Mouse (Mus musculus): ENCODE data around the gene Slc22a18.

Gene Slc22a18

DNA sequence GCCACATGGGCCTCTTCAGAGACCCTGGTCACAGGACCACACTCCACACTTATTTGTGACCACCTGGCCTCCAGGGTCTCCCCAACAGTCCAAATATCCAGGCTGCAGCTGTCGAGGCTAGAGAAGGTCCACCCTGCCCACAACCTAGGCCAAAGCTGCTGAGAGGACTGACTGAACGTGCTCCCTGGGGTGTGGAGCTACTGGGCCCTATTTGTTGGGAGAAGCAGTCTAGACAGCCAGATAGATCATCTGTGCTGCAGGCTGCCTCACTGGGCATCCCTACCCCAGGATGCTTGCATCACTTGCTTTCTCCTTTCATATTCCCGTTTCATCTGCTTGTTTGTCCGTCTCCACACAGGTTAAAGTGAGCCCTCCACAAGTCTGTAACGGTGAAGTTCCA lies 11.0 kb upstream of the Slc22a18 start:
- in situ Hi-C loops (cut with MboI, MseI) = no loop called here

DNA sequence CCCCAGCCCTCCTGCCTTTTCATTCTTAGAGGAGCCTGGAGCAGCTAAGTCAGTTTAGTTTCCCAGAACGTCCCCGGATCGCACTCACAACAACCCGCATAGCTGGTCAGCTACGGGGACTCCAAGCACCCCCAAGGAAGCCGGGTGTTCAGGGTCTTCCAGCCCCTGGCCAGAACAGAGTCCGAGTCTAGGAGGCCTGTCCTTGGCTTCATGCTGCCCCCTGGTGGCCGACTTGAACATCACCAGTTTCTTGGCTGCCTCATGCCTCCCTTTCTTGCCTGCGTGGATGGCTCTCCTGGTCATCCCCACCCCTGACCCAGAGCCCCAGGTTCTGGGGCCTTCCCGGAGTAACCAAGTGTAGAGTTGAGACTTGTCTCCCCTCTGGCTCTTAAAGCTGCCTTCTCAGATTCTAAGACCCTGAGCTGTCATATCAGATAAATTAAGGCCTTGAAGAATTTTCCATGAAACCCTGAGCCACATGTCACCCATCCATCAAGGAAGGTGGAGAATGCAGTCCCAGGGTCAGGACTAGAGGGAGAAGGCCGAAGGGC lies 9.6 kb upstream of the Slc22a18 start:
- in situ Hi-C loops (cut with MboI, MseI) = no loop called here

DNA sequence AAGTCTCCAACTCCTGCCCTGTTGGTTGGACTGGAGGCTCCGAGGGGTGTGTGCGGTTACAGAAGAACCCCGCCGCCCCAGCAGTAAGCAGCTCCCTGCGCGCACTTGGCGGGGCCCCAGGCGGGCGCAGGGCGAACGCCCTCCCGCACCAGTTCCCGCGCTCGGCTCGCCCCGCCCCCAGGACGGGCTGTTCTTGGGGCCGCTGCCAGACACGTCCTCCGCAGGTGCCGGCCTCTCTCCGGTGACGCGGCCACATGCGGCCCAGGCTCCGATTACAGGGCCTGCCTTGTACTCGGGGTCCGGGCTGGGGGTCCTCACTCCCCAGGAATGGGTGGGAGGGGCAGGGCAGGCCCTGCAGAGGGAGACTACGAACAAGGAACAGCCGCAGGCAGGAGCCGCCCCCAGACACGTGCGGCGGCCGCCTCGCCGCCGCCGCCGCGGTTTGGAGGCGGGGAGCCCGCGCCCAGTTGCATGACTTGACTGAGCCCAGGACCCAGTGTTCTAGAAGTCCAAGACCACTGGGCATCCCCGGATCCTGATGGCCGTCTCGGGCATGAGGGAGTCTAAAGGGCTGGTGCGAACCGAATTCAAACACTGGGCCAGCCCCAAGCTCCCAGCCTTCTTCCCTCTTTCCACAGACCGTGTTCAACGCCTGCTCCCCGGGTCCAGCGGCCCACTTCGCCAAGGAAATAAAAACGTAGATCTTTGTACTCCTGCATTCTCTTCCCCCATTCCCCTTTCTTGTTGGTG lies 8.6 kb upstream of the Slc22a18 start:
- in situ Hi-C loops (cut with MboI, MseI) = loop anchor here (5.0 kb wide), 1 partner anchor 313 kb away; no protein-coding TSS in a partner anchor

DNA sequence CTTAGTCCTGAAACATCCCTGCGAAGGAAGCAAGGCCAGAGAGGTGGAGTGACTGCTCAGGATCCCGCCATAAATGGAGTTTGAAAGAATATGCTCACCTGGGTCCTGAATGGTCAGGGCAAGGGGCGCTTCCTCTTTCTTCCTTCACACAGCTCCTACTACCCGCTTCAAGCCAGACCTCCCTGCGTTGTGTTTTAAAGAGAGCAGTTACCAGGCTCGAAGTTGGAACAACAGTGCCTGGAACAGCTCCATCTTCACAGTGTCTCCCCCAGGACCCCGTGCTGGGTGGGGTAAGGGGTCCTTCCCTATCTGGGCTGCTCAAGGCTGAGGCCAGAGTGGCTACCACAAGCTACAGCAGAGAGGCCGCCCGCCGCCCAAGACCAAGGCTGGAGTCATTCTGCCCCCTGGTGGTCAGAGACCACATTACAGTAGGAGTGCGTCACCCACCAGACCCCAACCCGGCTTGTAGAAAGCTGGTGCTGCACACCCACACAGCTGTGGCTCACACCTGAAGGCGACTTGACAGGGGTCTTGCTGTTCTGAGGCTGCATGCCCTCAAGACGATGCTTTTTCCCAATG lies 7.3 kb upstream of the Slc22a18 start:
- in situ Hi-C loops (cut with MboI, MseI) = loop anchor here (5.0 kb wide), 1 partner anchor 314 kb away; no protein-coding TSS in a partner anchor

DNA sequence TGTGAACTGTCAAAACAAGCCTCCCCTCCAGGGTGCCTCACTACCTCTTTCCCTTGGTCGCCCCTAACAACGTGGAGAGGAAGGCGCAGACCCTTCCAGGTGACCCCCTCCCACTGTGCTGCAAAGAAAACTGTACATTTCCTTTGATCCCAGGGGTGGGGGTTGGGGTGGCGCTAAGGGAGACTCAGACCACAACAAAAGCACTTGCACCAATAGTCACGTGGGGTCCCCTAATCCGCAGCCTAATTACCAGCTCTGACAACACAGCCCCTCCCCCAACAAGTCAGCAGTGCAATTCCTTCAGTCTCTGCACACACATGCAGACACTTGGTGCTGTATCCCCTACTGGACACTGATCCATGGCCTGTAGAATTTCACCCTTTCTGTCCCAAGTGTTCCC lies 5.8 kb upstream of the Slc22a18 start:
- in situ Hi-C loops (cut with MboI, MseI) = loop anchor here (5.0 kb wide), 1 partner anchor 315 kb away; no protein-coding TSS in a partner anchor

DNA sequence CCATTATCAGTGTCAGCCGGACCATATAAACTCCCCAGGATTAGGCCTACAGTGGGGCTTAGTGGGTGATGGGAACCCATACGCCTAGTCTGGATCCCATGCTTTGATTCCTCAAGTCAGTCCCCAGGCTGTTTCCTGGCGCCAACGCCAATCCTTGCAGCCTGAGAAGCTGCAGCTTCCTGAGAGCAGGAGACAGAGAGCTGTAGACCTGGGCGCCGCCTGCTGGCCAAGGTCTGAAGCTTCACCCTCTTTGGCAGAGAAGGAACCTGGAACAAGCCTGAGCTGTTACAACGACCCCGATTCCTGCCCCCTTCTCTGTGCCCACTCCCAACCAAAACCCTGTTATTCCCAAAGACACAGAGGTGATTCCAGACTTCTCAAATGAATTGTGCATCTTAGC lies 3.6 kb upstream of the Slc22a18 start:
- in situ Hi-C loops (cut with MboI, MseI) = loop anchor here (5.0 kb wide), 1 partner anchor 318 kb away; no protein-coding TSS in a partner anchor

DNA sequence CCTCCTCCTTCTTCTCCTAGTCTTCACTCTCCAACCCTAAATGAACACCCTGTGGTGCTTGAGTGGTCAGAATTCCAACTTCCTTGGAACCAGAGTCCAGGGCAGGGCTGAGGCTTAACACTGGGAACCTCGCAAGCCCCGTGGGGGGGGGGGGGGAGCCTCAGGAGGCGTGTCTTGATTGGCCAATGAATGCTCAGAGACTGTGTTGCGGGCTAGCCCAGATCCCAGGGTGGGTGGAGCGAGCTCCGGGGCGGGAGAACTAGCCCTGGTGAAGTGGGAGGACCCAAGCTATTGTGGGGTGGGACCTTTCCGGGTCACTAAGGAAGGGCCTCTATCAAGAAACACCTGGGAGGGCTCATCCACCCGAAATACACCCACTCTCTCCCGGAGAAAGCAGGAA lies 1.3 kb downstream of the Slc22a18 start:
- in situ Hi-C loops (cut with MboI, MseI) = no loop called here

DNA sequence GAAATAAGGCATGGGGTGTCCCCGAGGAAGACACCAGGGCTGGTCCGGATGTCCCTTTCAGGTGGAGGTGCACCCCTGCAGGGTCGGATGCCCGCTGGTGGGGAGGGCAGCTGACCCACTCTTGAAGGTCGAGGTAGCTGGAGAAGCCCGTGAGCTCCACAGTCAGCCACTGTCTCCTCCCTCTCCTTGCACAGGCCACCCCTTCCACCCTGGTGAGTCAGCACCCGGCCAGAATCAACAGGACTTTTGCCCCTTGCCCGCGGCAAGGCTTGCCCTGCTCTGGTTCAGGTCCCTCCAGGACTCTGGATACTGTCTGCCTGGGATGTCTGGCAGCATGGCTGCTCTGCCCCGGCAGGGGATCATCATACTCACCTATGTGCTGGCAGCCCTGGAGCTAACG lies 2.3 kb downstream of the Slc22a18 start:
- in situ Hi-C loops (cut with MboI, MseI) = no loop called here

DNA sequence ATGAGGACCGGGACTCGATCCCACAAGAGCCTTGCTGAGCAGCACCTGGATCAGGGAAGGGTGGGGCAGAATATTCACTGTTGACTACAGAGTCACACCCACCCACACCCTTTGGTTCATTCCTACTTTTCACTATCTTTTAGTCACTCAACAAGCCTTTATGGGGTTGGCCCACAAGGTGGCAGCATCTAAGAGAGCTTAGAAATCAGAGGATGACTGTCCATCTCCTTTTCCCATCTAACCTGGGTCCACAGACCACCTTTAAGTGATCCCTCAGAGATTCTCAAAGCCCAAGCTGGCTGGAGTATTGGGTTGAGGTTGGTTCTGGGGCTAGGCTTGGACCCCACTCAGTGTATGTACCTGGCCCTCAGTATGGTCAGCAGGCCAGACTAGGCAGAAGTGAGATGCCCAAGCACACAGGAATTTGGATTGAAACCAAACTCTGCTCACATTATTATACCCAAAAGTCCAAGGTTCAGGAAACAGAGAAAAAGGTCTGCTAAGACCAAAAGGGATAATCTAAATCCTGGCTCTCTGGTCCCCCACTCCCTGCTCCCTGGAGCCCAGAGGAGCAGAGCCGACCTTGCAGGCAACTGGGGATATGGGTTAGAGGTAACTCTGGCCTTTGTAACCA lies 3.3 kb downstream of the Slc22a18 start:
- in situ Hi-C loops (cut with MboI, MseI) = no loop called here

DNA sequence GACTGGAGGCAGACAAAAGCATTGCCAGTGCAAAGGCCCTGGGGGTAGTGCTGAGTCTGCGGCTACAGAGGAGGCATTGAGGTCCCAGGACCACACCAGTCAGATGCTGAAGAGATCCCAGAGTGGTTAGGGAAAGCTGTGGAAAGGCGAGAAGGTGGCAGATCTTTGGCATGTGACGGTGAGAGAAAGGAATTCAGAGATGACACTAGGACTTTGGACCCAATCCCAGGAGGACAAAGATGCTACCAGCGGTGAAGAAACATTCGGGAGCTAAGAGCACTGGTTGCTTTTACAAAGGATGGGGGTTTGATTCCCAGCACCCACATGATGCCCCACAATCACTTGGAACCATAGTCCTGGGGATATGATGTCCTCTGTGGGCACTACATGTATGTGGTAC lies 4.3 kb downstream of the Slc22a18 start:
- in situ Hi-C loops (cut with MboI, MseI) = no loop called here

DNA sequence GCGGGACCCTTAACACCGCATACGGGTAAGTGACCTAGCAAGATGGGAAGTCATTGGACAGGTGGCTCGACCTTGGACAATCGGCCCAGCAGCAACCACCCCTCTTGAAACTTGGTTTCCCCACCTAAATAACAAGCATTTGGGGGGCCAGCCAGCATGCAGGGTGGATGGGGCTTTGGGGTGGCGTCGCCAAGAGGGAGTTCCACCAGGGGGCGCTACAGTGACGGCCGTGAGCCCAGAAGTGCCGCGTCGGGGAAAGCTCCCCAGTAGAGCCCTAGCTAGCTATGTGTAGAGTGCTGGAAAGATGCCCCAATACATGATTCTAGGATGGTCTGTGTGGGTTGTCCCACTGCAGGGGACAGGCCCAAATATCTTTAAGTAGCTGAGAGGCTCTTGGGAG lies 7.0 kb downstream of the Slc22a18 start:
- in situ Hi-C loops (cut with MboI, MseI) = no loop called here

DNA sequence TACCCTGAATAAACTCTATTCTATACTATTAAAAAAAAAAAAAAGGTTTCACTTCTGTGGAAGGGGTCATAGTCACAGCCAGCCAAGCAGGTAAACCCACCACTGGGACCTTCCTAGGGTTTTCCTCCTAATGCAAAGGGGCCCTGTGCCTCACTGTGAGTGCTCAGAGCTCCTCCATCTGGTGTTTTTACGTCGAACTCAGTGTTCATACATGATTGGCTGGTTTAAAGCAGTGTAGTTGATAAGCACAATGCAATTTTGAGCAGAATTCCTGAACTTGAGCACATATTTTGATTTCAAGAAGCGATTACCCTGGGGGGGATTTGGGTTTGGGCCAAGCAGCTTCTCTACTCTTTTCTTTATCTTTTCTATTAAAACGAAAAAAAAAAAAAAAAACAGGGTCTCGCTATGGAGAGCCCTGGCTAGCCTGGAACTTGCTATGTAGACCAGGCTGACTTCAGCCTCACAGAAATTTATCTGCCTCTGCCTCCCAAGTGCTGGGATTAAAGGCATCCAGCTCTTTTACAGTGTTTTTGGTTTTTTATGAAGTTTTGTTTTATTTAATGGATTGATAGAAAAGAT lies 8.4 kb downstream of the Slc22a18 start:
- in situ Hi-C loops (cut with MboI, MseI) = no loop called here

DNA sequence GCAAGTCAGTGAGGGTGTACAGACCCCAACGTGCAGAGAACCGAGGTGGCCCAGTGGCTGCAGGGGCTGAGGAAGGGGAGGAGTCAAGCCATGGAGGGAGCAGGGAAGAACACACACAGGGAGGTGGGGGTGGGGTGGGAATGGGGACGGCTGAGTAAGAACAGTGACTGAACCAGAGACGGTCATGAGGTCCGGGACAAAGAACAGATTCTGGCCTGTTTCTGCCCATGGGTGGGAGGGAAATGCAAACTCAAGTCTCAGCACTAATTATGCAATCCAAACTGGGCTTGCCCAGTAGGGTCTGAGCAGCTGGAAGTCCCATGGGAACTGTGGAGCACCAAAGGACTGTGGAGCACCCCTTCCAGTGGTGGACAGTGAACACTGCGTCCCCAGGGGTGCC lies 9.0 kb downstream of the Slc22a18 start:
- in situ Hi-C loops (cut with MboI, MseI) = no loop called here

DNA sequence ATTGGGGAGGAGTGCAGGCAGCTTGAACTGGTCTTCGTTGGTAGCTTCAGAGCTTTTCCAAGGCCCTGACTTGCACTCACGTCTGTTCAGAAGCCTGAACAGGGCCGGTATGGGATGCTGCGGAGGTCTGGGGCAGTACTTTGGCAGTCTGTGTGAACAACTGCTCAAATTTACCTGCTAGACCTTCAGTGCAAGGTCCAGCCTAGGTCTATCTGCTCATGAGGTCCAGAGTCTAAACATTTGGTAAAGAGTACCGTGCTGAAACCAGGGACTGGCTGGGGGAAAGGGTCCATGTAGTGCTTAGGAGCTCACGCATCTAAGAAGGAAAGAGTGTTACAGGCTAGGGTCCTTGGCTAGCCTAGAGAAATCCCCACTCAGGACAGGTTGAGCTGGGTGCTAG lies 16.2 kb downstream of the Slc22a18 start:
- in situ Hi-C loops (cut with MboI, MseI) = no loop called here

DNA sequence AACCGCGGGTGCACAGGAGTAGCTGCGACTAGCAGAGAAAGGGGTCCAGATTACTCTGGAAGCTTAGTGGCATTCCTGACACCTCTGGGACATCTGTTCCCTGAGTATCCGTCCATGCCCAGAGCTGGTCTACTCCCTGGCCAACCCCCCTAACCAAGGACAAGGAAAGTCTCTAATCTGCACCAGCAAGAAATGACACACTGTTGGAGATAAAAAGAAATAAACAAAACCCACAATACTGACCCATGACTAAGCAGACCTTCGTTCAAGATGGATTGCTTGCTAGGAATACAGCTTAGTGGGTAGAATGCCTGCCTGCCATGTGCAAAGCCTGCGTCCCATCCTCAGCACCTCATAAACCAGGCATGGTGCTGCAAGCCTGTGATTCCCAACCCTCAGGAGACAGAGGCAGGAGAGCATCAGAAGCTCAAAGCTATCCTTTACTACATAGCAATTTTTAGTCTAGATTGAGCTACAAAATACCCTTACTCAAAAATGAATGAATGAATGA lies 20.1 kb downstream of the Slc22a18 start:
- in situ Hi-C loops (cut with MboI, MseI) = no loop called here

DNA sequence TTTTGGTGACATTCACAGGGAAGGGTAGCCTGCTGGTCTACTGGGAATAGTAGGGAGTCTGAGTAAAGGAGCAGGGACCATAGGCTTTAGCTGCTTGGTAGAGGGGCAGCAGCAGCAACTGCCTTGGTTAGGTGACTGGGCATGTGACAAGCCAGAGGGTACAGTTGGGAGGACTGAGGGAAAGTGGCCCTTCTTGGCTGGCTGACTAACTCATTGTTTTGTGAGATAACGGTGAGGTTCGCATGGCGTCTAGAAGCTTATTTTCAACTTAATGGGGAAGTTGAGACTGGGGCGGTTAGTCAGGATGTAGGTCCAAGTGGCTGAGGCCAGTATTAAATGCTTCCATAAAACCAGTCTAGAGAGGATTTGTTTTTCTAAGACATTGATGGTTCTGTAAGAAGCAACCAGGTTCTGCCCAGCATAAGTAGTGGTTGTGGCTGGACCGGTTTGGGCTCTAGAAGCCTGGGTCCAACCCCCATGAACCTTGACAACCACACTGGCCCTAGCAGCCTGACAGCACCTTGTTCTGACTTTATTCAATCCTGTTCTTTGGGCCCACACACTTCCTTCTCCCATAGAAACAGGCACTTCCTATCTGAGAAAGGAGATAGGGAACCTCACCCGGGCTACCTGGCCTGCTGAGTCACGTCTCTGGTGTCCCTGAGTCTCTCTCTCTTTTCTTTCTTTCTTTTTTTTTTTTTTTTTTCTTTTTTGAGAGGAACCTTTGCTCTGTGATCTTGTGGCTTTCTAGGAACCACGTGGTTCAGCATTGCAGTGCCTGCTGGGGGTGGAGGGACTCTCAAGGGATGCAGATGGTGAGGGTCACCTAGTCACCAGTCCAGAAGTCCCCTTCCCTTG lies 21.8 kb downstream of the Slc22a18 start:
- in situ Hi-C loops (cut with MboI, MseI) = no loop called here

DNA sequence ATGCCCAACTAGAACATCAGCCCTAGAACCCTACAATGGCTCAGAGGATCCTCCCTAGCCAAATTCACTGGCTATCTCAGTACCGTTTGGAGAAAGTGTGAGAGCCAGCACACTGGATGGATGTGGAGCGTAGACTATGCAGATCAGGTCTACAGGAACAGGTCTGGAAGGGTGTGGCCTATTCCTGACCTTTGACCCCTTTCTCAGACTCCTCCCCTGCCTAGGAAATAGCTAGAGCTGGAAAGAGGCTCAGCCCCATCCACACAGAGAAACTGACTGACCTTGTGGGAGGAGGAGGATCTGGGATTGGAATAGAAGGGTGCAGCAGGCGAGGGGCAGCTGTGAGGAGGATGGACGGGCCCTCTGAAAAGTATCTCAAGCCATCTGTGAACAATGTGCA lies 25.0 kb downstream of the Slc22a18 start:
- in situ Hi-C loops (cut with MboI, MseI) = no loop called here

DNA sequence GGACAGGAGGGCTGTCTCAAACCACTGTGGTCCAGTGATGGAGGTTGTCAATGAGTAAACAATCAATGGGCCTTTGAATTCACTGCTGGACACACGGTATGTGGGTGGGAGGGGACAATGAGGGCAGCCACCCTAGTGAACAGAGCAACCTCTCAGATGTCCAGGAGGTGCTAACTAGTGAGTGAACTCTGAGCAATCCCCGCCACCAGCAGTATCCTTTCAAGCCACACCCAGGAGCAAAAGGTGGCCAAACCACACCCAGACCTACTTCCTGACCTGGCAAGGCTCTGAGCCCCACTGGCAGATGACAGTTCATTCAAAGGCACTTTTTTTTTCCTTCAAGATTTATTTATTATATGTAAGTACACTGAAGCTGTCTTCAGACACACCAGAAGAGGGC lies 27.4 kb downstream of the Slc22a18 start:
- in situ Hi-C loops (cut with MboI, MseI) = no loop called here

DNA sequence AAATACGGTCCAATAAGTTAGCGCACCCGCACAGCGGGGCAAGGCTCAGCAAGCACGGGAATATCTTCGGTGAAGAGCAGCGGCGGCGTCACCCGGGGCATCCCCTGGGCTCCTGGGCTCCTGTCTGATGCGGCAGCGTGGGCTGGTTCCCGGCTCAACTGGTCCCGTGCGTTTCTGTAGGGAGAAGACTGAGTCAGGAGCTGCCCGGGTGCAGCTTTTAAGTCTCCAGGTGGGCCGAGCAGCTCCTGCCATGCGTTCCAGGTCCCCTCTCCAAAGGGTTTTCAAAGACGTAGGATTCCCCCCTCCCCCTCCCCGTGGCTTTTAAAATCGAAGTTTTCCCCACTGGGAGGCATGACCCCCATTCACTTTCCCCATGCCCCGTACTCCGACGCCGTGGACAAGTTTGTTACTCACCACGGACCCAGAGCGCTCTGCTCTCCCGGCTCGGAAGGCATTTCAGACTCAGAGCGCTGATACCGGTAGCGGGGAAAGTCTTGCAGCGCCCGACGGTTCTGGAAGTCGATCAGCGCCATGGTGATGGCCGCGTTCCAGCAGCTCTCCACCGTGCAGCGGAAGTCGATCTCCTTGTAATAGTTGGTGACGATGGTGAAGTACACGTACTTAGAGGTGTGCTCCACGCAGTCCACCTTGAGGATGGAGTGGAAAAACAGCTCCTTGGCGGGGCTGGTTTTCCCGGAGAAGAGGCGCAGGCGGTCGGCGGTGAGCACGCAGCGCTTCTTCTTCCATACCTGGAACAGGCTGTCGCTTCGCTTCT lies 28.3 kb downstream of the Slc22a18 start:
- in situ Hi-C loops (cut with MboI, MseI) = no loop called here
